Mouse (Mus musculus) bone marrow, adult 2 months (tissue): ENCODE data around the gene Agxt. TPM values are rescaled to one million over a fixed set of nuclear protein-coding genes. Genes with fewer than 3 reads are reported as not detected.

Experiments used
- H3K27ac ChIP-seq: fragments of 200-500 bp; 2 replicates; pipeline ENCODE4 v1.5.1; 2012; ENCODE audit warnings: low read depth, mild to moderate bottlenecking, control low read depth, inconsistent platforms, low read length; ENCODE audit not compliant: control insufficient read depth, poor library complexity, insufficient read depth
- H3K4me1 ChIP-seq: fragments of 200-500 bp; 2 replicates; pipeline ENCODE4 v1.6.1; 2011; ENCODE audit warnings: low read length; ENCODE audit not compliant: control insufficient read depth, insufficient read depth
- H3K4me3 ChIP-seq: fragments of 200-500 bp; replicated peaks from 2 replicates; pipeline ENCODE3; 2011; ENCODE audit warnings: mild to moderate bottlenecking, low read depth, low read length, control low read depth; ENCODE audit not compliant: control insufficient read depth
- CTCF ChIP-seq: fragments of 200-500 bp; IDR thresholded peaks from 2 replicates; pipeline ENCODE4 v1.5.1; 2011; ENCODE audit warnings: low read length, control low read depth; ENCODE audit not compliant: control insufficient read depth, insufficient read depth
- POLR2A ChIP-seq: fragments of 200-500 bp; IDR thresholded peaks from 2 replicates; pipeline ENCODE4 v1.6.1; 2011; ENCODE audit warnings: low read depth, mild to moderate bottlenecking, control low read depth, low read length, borderline replicate concordance; ENCODE audit not compliant: control insufficient read depth
- WGBS: fragments of 180-500 bp; shearing (Covaris S2); methylation state at CpG from one replicate; pipeline ENCODE4 v1.1.7; 2018; 5-methylcytosine and 5-hydroxymethylcytosine counted together
- polyA plus RNA-seq: library from polyadenylated mRNA; stranded (reverse); fragments of >200 nt; gene quantifications from 2 replicates; pipeline ENCODE4 v1.2.4, GENCODE M21; 2011; ENCODE audit warnings: low replicate concordance; ENCODE audit not compliant: missing spikeins, insufficient read depth, insufficient read length

The Agxt gene
- polyA plus RNA-seq, 1 experiment, result not detected

DNA sequence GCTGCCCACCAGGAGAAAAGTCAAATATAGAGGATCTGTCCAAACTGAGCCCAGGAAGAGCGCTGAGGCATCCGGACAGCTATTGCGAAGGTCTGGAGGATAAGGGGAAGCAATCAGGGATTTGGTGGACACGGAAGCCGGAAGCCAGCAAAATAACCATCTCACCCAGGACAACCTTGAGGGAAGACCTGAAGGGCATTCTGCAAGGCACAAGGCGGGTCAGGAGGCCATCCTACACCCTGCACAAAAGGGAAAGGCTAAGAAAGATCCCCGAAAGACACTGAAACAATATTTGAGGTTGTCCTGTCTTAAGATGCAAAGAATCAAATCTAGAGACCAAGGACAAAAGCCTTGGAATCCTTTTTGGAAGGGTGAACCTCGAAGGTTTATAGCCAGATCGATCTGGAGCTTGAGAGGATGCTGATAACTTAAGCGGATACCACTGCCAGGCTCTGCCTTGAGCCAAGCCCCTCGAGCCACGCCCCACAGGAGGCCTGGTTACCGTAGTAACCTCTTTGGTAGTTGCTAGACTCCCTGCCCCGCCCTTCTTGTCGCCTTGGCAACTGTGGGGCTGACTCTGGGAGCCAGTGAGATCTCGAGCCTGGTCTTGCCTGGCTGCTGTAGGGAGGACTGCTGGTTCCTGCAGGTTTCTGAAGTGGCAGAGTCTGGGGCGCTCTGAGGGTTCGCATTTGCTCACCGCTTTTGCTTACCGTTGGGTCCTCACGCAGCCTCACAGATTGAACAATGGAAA is 20.2 kb upstream of the Agxt start:
- no peak overlapping the region; the same call in 1 of the 2 replicates for H3K27ac ChIP-seq
- no peaks in the 10 kb centered on the region for H3K4me1 ChIP-seq
- H3K4me3 ChIP-seq, result no peak overlapping the region
- TF ChIP-seq POLR2A (no peak), CTCF (no peak)
- 27% methylated on average over 21 of the region's 21 CpGs for WGBS

DNA sequence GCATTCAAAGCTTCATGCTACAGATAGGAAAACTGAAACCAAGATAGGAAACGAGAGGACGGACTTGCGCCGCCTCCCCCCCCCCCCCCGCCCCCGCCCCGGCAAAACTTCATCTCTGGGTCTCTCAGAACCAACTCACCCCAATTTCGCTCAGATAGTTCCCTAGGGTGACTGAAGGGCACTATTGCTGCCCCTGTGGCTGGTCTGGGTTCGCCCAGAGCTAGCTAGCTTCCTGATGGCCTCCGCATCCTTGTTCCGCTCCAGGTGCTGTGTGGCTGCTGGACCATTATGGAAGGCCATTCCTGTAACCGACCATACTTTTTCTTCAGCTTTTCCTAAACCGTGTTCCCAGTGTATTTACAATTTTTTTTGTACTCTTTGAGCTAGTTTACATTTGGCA is 19.6 kb upstream of the Agxt start:
- TF ChIP-seq POLR2A, result no peak
- no peak for TF ChIP-seq CTCF
- WGBS, result 27% methylated on average over 12 of the region's 13 CpGs
- Histone ChIP-seq H3K4me1 (no peaks in the 10 kb centered on the region), H3K4me3 (no peak overlapping the region), H3K27ac (no peak overlapping the region)

DNA sequence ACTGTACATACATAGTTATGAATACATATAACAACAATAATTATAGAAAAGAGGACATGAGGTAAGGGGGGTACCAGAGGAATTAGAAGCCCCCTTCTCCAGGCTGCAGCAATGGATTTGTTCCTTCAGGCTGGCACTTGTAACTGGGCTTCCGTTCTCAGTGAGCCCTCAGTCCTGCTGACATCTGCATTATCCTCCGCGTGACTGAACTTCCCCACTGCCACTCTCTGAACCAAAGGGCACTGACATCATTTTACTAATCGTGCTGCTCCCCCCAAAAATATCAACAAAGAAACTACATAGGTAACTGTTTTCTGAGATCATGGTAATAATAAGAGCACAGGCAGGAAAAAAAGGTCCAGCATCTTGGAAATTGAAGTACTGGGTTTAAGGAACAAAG is 16.2 kb upstream of the Agxt start:
- no peak overlapping the region for H3K27ac ChIP-seq
- 14% methylated on average over 4 of the region's 4 CpGs for WGBS
- TF ChIP-seq CTCF (no peak), POLR2A (no peak)
- no peaks in the 10 kb centered on the region; the same call in 1 of the 2 replicates for H3K4me1 ChIP-seq
- H3K4me3 ChIP-seq, result no peak overlapping the region

DNA sequence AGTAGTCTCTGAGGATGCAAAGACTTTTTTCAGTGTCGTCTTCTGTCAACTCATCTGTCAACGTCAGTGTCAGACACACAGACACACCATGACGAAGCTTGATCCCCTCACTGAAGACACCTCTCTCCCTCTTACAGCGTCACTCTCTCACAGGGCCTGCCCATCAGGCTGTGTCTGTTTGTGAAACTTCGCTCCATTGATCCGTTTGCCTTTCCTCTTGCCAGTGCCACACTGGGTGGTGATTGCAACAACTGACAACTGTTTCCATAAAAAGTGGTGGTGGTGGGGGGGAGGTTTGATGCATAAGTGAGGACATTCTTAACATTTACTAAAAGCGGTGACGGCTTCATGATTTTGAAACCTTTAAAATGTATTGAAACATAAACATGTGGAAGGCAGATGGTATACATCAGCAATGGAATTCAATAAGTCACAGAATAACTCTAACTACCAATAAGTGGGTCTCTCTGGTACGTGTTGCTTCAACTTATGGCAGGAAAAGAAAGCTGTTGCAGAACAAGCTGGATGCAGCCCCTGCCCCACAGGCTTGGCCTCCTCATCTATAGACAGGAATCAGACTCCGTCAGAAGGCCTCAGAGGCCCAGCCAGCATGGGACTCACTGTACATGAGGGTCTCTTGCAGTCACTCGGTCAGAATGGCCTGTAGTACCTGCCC is 11.7 kb upstream of the Agxt start:
- no peak for TF ChIP-seq POLR2A
- TF ChIP-seq CTCF, result no peak
- Histone ChIP-seq H3K27ac (no peak overlapping the region), H3K4me3 (no peak overlapping the region), H3K4me1 (peaks cover 3% of the 10 kb centered on the region)
- 56% methylated on average over 11 of the region's 11 CpGs for WGBS

- peaks cover 3% of the 10 kb centered on the region for H3K4me1 ChIP-seq
- no peak for TF ChIP-seq CTCF
- TF ChIP-seq POLR2A, result no peak
- no peak overlapping the region for H3K4me3 ChIP-seq
- 25% methylated on average over 8 of the region's 8 CpGs for WGBS
- H3K27ac ChIP-seq, result no peak overlapping the region
Measured at GRCm38 (mm10) chr1:93124066-93124465, 11.0 kb upstream of the Agxt start.

DNA sequence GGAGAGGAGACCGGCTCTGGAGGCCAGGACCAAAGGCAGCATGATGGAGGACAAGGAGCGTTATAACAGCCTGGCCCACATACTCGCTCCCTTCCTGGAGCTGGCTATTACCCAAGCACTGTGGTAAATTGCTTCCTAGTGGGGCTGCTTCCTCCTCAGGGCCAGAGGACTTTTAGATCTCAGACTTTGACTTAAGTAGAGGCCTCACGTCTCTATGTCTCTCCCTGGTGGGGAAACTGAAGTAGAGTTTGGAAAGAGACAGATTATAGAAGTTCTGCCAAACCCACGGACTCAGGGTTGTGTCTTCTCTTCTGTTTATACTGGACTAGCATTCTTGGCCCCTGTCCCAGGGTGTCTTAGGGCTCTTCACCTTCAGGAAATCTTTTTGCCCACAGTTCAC is 9.8 kb upstream of the Agxt start:
- H3K4me1 ChIP-seq, result peaks cover 3% of the 10 kb centered on the region
- WGBS, result 2% methylated on average over 5 of the region's 5 CpGs
- H3K4me3 ChIP-seq, result no peak overlapping the region
- TF ChIP-seq POLR2A (no peak), CTCF (no peak)
- H3K27ac ChIP-seq, result no peak overlapping the region

DNA sequence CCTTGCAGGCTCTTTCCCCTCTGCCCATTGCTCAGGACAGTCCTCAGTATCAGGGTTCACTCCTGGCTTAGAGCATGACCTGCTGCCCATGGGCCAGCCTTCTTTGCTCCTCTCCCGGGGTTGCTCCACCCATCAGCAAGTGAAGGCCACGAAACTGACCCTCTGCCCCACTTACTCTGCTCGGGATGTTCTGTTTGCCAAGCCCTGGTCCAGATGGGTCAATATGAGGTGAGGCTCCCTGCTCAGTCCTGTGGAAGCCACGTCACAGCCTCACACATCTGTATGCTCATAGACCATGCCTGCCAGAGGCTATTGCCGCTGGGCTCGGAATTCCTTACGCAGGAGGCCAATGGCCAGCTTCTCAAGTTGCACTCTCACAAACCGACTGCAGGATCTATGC is 6.8 kb upstream of the Agxt start:
- Histone ChIP-seq H3K27ac (no peak overlapping the region), H3K4me3 (no peak overlapping the region), H3K4me1 (peaks cover 3% of the 10 kb centered on the region)
- WGBS, result 84% methylated on average over 8 of the region's 8 CpGs
- TF ChIP-seq CTCF, result no peak
- no peak for TF ChIP-seq POLR2A

- no peak overlapping the region for H3K4me3 ChIP-seq
- WGBS, result 39% methylated on average over 6 of the region's 6 CpGs
- no peak overlapping the region for H3K27ac ChIP-seq
- H3K4me1 ChIP-seq, result peaks cover 3% of the 10 kb centered on the region
- peak; percentile 35; the same call in 1 of the 2 replicates for TF ChIP-seq CTCF
- TF ChIP-seq POLR2A, result no peak
Measured at GRCm38 (mm10) chr1:93128710-93129349, 6.2 kb upstream of the Agxt start.
